Mouse (Mus musculus) gonadal fat pad, adult 2 months (tissue): ENCODE measurements around the gene Rps15. TPM values are rescaled to one million over a fixed set of nuclear protein-coding genes. Genes with fewer than 3 reads are reported as not detected.

Experiments used
- DNase-seq: peaks from one replicate; pipeline ENCODE4 v3.0.0-alpha.2; 2012; ENCODE audit warnings: low read depth
- polyA plus RNA-seq: library from polyadenylated mRNA; depleted of rRNA; stranded (reverse); fragments of >200 nt; gene quantifications from 2 replicates; pipeline ENCODE4 v1.2.3, GENCODE M21; 2012

The Rps15 gene
- polyA plus RNA-seq, 1 experiment, result 1,586 TPM

GRCm38 (mm10) chr10:80288657-80289056 is 3.6 kb upstream of the Rps15 start:
- no peak for DNase-seq

GRCm38 (mm10) chr10:80293325-80293724 is 1.1 kb downstream of the Rps15 start:
- no peak for DNase-seq

- no peak for DNase-seq
Measured at GRCm38 (mm10) chr10:80294311-80294710, 2.1 kb downstream of the Rps15 start.

- no peak for DNase-seq
Measured at GRCm38 (mm10) chr10:80294788-80295303, 2.6 kb downstream of the Rps15 start.

- no peak for DNase-seq
Measured at GRCm38 (mm10) chr10:80295618-80296425, 3.6 kb downstream of the Rps15 start, which contains the start of gene Apc2. Gene Apc2 (plus strand): TSS chr10:80295977.

- DNase-seq, result no peak
Measured at GRCm38 (mm10) chr10:80296824-80297223, 4.6 kb downstream of the Rps15 start.

- DNase-seq, result no peak
Measured at GRCm38 (mm10) chr10:80297526-80298133, 5.4 kb downstream of the Rps15 start.

GRCm38 (mm10) chr10:80298571-80299281 is 6.5 kb downstream of the Rps15 start:
- no peak for DNase-seq

- no peak for DNase-seq
Measured at GRCm38 (mm10) chr10:80299301-80299700, 7.0 kb downstream of the Rps15 start.

GRCm38 (mm10) chr10:80299824-80300223 is 7.6 kb downstream of the Rps15 start:
- DNase-seq, result no peak

GRCm38 (mm10) chr10:80300672-80301181 is 8.5 kb downstream of the Rps15 start:
- no peak for DNase-seq

- no peak for DNase-seq
Measured at GRCm38 (mm10) chr10:80301256-80302081, 9.2 kb downstream of the Rps15 start.

- DNase-seq, result no peak
Measured at GRCm38 (mm10) chr10:80302082-80302355, 9.8 kb downstream of the Rps15 start.

GRCm38 (mm10) chr10:80302471-80302881 is 10.2 kb downstream of the Rps15 start:
- DNase-seq, result no peak

GRCm38 (mm10) chr10:80304458-80304857 is 12.2 kb downstream of the Rps15 start:
- DNase-seq, result no peak

GRCm38 (mm10) chr10:80304862-80305261 is 12.6 kb downstream of the Rps15 start:
- no peak for DNase-seq

- DNase-seq, result no peak
Measured at GRCm38 (mm10) chr10:80311560-80311959, 19.3 kb downstream of the Rps15 start.

GRCm38 (mm10) chr10:80312586-80313504 is 20.6 kb downstream of the Rps15 start:
- no peak for DNase-seq

- no peak for DNase-seq
Measured at GRCm38 (mm10) chr10:80313627-80314201, 21.5 kb downstream of the Rps15 start.

GRCm38 (mm10) chr10:80314494-80315001 is 22.3 kb downstream of the Rps15 start:
- no peak for DNase-seq
